Mouse (Mus musculus) heart, postnatal 14 days (tissue): ENCODE results near the gene Serpinb9b. TPM values are rescaled to one million over a fixed set of nuclear protein-coding genes. Genes with fewer than 3 reads are reported as not detected.

Experiments
- DNase-seq, 2 experiments: peaks; one replicate each; pipeline ENCODE4 v3.0.0; 2021 to 2022
- intact Hi-C: fragments of 180-260 bp; cut with DNase I; formaldehyde crosslinking; loops from one replicate; pipeline ENCODE4 v1.15.1; 2025
- total RNA-seq, 2 experiments: library from RNA; stranded (reverse); gene quantifications; 2 replicates each; pipeline ENCODE4 v1.2.3; 2021

Serpinb9b gene
- total RNA-seq, 2 experiments from 2014 or later, result 0.12 to 0.41 TPM

GRCm38 (mm10) chr13:33090546-33090945 lies 63.3 kb downstream of the Serpinb9b start:
- no peak for DNase-seq
- intact Hi-C loops, result no loop called here

- no peak for DNase-seq
- intact Hi-C loops, result no loop called here
Observed at GRCm38 (mm10) chr13:33091306-33091705, 64.1 kb downstream of the Serpinb9b start.

Other genes with a start within 250 kb of the Serpinb9b start
- gene Mylk4, start 243.5 kb upstream of the Serpinb9b start, total RNA-seq, result 100 to 1,000 TPM; 173 to 219 TPM
- gene Wrnip1, start 225.4 kb upstream of the Serpinb9b start, total RNA-seq, result 10 to 100 TPM; 24.3 to 27.8 TPM
- gene D930007J09Rik, start 224.6 kb upstream of the Serpinb9b start, total RNA-seq, result under 1 TPM in 1 of 2 experiments, not detected in 1; 0.86 TPM
- 1 to 10 TPM; 7.4 to 8.4 TPM for gene Serpinb1a, start 176.2 kb upstream of the Serpinb9b start, total RNA-seq
- under 1 TPM; 0.45 to 0.95 TPM for gene Serpinb1c, start 129.2 kb upstream of the Serpinb9b start, total RNA-seq
- gene Serpinb6b, start 62.2 kb upstream of the Serpinb9b start, total RNA-seq, result 10 to 100 TPM; 24.9 to 27.8 TPM
- 1 to 10 TPM; 7.8 to 8.6 TPM for gene Serpinb9, start 24.2 kb upstream of the Serpinb9b start, total RNA-seq
- gene Serpinb1b, start 51.2 kb downstream of the Serpinb9b start, total RNA-seq, result not detected
- gene Serpinb9c, start 132.3 kb downstream of the Serpinb9b start, total RNA-seq, result not detected
- gene Serpinb9d, start 165.5 kb downstream of the Serpinb9b start, total RNA-seq, result not detected
- gene Serpinb9e, start 222.2 kb downstream of the Serpinb9b start, total RNA-seq, result not detected